Mouse (Mus musculus) heart, embryonic 14.5 days (tissue): ENCODE results near the gene Naip2. TPM values are rescaled to one million over a fixed set of nuclear protein-coding genes. Genes with fewer than 3 reads are reported as not detected.
"Not testable (repeated sequence)": the region's sequence is repeated elsewhere in the genome, so short reads cannot be mapped to it uniquely, and the experiment has no call there.

Experiments
- ATAC-seq: fragments of 200-750 bp; cut with Nextera tagmentation; 2 replicates; pipeline ENCODE4 v1.8.0; 2017; ENCODE audit warnings: low read depth, moderate TSS enrichment; ENCODE audit not compliant: insufficient number of reproducible peaks, insufficient read depth, low FRiP score
- H3K27ac ChIP-seq, 2 experiments: fragments of 200-500 bp in 1 of 2; fragments of 300-500 bp in 1 of 2; sonication (generic) in 1 of 2; replicated peaks in 1 of 2; 2 replicates each; pipeline ENCODE4 v1.5.1; 2012 to 2014; ENCODE audit warnings: low read depth in 2 of 2, low read length in 2 of 2, control low read depth in 1 of 2, mild to moderate bottlenecking in 1 of 2, mixed read lengths in 1 of 2; ENCODE audit not compliant: control insufficient read depth in 1 of 2, insufficient read depth in 1 of 2
- H3K27me3 ChIP-seq: fragments of 300-500 bp; sonication (generic); 2 replicates; pipeline ENCODE4 v1.6.1; 2014; ENCODE audit warnings: mild to moderate bottlenecking, low read length, control low read depth; ENCODE audit not compliant: control insufficient read depth, insufficient read depth
- H3K36me3 ChIP-seq: fragments of 300-500 bp; sonication (generic); 2 replicates; pipeline ENCODE4 v1.6.1; 2014; ENCODE audit warnings: mild to moderate bottlenecking, control low read depth, low read length, mixed read lengths; ENCODE audit not compliant: control insufficient read depth, insufficient read depth
- H3K4me1 ChIP-seq, 2 experiments: fragments of 200-500 bp in 1 of 2; fragments of 300-500 bp in 1 of 2; sonication (generic) in 1 of 2; 2 replicates each; pipeline ENCODE4 v1.6.1; 2012 to 2014; ENCODE audit warnings: low read length in 2 of 2, control low read depth in 1 of 2, mixed read lengths in 1 of 2; ENCODE audit not compliant: control insufficient read depth in 2 of 2, insufficient read depth in 2 of 2
- H3K4me2 ChIP-seq: fragments of 300-500 bp; sonication (generic); 2 replicates; pipeline ENCODE4 v1.6.1; 2014; ENCODE audit warnings: mild to moderate bottlenecking, low read length
- H3K4me3 ChIP-seq, 2 experiments: fragments of 200-500 bp in 1 of 2; fragments of 300-500 bp in 1 of 2; sonication (generic) in 1 of 2; 2 replicates each; pipeline ENCODE4 v1.5.1; 2012 to 2014; ENCODE audit warnings: low read length in 2 of 2, mild to moderate bottlenecking in 2 of 2, control low read depth in 1 of 2, low read depth in 1 of 2, moderate library complexity in 1 of 2; ENCODE audit not compliant: control insufficient read depth in 1 of 2, insufficient read depth in 1 of 2
- H3K9ac ChIP-seq: fragments of 300-500 bp; sonication (generic); 2 replicates; pipeline ENCODE4 v1.6.1; 2014; ENCODE audit warnings: mild to moderate bottlenecking, low read length
- H3K9me3 ChIP-seq: fragments of 300-500 bp; sonication (generic); 2 replicates; pipeline ENCODE4 v1.6.1; 2016; ENCODE audit warnings: low read length, control low read depth; ENCODE audit not compliant: control insufficient read depth
- WGBS: fragments of 180-500 bp; shearing (Covaris S2); extraction: QIAGEN DNeasy Blood & Tissue Kit; methylation state at CpG from one replicate; pipeline ENCODE4 v1.1.7; 2014; 5-methylcytosine and 5-hydroxymethylcytosine counted together
- polyA plus RNA-seq: library from polyadenylated mRNA; unstranded; fragments of >200 nt; fragmentation: Nextera tagmentation; extraction: Ambion mirVana; gene quantifications from 2 replicates; pipeline ENCODE4 v1.2.1, GENCODE M21; 2014

Naip2 gene
- polyA plus RNA-seq, 1 experiment from 2014 or later: 0.23 TPM

GRCm38 (mm10) chr13:100195421-100195820 is 6.5 kb downstream of the Naip2 start:
- Histone ChIP-seq H3K4me1 (no peaks in the 10 kb centered on the region), H3K36me3 (no peaks in the 10 kb centered on the region), H3K4me2 (no peak overlapping the region), H3K4me3 (no peak overlapping the region), H3K9me3 (no peaks in the 10 kb centered on the region), H3K9ac (no peak overlapping the region), H3K27me3 (no peaks in the 10 kb centered on the region), H3K27ac (no peak overlapping the region)
- 63% methylated on average over 3 of the region's 3 CpGs for WGBS
- ATAC-seq: no peak

- H3K4me3 ChIP-seq, ATAC-seq, H3K36me3 ChIP-seq, H3K9ac ChIP-seq, H3K4me1 ChIP-seq, H3K9me3 ChIP-seq, H3K4me2 ChIP-seq, H3K27me3 ChIP-seq, H3K27ac ChIP-seq: not testable (repeated sequence)
These were observed 18.8 kb downstream of the Naip2 start for GRCm38 (mm10) chr13:100183111-100183510.

GRCm38 (mm10) chr13:100174360-100174759 is 27.5 kb downstream of the Naip2 start:
- not testable (repeated sequence) for H3K27ac ChIP-seq, H3K9me3 ChIP-seq, H3K4me2 ChIP-seq, H3K36me3 ChIP-seq, H3K27me3 ChIP-seq, H3K4me3 ChIP-seq, ATAC-seq, H3K4me1 ChIP-seq, H3K9ac ChIP-seq
- WGBS: 50% methylated on average over 3 of the region's 5 CpGs

GRCm38 (mm10) chr13:100166378-100166777 is 35.5 kb downstream of the Naip2 start:
- H3K27ac ChIP-seq, ATAC-seq, H3K4me3 ChIP-seq, H3K9ac ChIP-seq, H3K4me1 ChIP-seq, H3K4me2 ChIP-seq, H3K27me3 ChIP-seq, H3K9me3 ChIP-seq, H3K36me3 ChIP-seq: not testable (repeated sequence)
- 59% methylated on average over 2 of the region's 2 CpGs for WGBS

GRCm38 (mm10) chr13:100162467-100162866 is 39.4 kb downstream of the Naip2 start:
- not testable (repeated sequence) for H3K4me3 ChIP-seq, H3K27me3 ChIP-seq, H3K4me2 ChIP-seq, H3K4me1 ChIP-seq, ATAC-seq, H3K36me3 ChIP-seq, H3K27ac ChIP-seq, H3K9ac ChIP-seq, H3K9me3 ChIP-seq

GRCm38 (mm10) chr13:100161171-100161870 is 40.6 kb downstream of the Naip2 start:
- not testable (repeated sequence) for H3K4me2 ChIP-seq, H3K27me3 ChIP-seq, H3K27ac ChIP-seq, H3K9me3 ChIP-seq, H3K36me3 ChIP-seq, H3K4me1 ChIP-seq, ATAC-seq, H3K9ac ChIP-seq, H3K4me3 ChIP-seq
- 82% methylated on average over 11 of the region's 11 CpGs for WGBS

- H3K4me3 ChIP-seq: no peak overlapping the region
- 73% methylated on average over 3 of the region's 3 CpGs for WGBS
- H3K27ac ChIP-seq: no peak overlapping the region
- no peaks in the 10 kb centered on the region for H3K4me1 ChIP-seq
- no peak overlapping the region for H3K4me2 ChIP-seq
- no peaks in the 10 kb centered on the region for H3K27me3 ChIP-seq
- H3K36me3 ChIP-seq: no peaks in the 10 kb centered on the region
- no peak overlapping the region for H3K9ac ChIP-seq
- no peak for ATAC-seq
- H3K9me3 ChIP-seq: no peaks in the 10 kb centered on the region
These were observed 45.3 kb downstream of the Naip2 start for GRCm38 (mm10) chr13:100156624-100157023.

GRCm38 (mm10) chr13:100152659-100153058 is 49.2 kb downstream of the Naip2 start:
- Histone ChIP-seq H3K4me2 (no peak overlapping the region), H3K9ac (no peak overlapping the region), H3K36me3 (no peaks in the 10 kb centered on the region), H3K9me3 (no peaks in the 10 kb centered on the region), H3K27me3 (no peaks in the 10 kb centered on the region), H3K27ac (no peak overlapping the region), H3K4me1 (no peaks in the 10 kb centered on the region), H3K4me3 (no peak overlapping the region)
- no peak for ATAC-seq
- WGBS: 59% methylated on average over 1 of the region's 1 CpGs
